Mouse (Mus musculus): ENCODE results near the gene Rpl23a. TPM values are rescaled to one million over a fixed set of nuclear protein-coding genes. Genes with fewer than 3 reads are reported as not detected.
A peak's percentile ranks its signal among the peaks of the same experiment; 100 is the strongest.
"Not testable (repeated sequence)": the region's sequence is repeated elsewhere in the genome, so short reads cannot be mapped to it uniquely, and the experiment has no call there.

Gene Rpl23a
- total RNA-seq, 2 experiments from 2014 or later, result 616 to 654 TPM

- DNase-seq (ENCODE audit: low spot score in 2 of 2), result peak; percentile 62 to 68
- intact Hi-C loops (cut with DNase I), result loop anchor here (2.0 to 5.0 kb wide), 2 partner anchors 26 to 54 kb away; no protein-coding TSS in a partner anchor
These were observed 5.2 kb upstream of the Rpl23a start, which contains the start of gene Rab34 for GRCm38 (mm10) chr11:78188331-78189233. Gene Rab34, plus strand, starts transcription at chr11:78188430.

GRCm38 (mm10) chr11:78184702-78185101, 1.3 kb upstream of the Rpl23a start:
- not testable (repeated sequence) for DNase-seq (ENCODE audit: low spot score in 2 of 2)
- intact Hi-C loops (cut with DNase I), result loop anchor here (5.0 kb wide), 1 partner anchor 58 kb away; no protein-coding TSS in a partner anchor

GRCm38 (mm10) chr11:78183884-78184514, 615 bp upstream of the Rpl23a start:
- intact Hi-C loops (cut with DNase I), result no loop called here
- DNase-seq (ENCODE audit: low spot score in 2 of 2), result no peak

GRCm38 (mm10) chr11:78182450-78182849, 934 bp downstream of the Rpl23a start:
- no peak for DNase-seq (ENCODE audit: low spot score in 2 of 2)
- intact Hi-C loops (cut with DNase I), result no loop called here

- no peak for DNase-seq (ENCODE audit: low spot score in 2 of 2)
- intact Hi-C loops (cut with DNase I), result no loop called here
These were observed 1.5 kb downstream of the Rpl23a start for GRCm38 (mm10) chr11:78181830-78182357.

GRCm38 (mm10) chr11:78180081-78180761, 3.2 kb downstream of the Rpl23a start:
- intact Hi-C loops (cut with DNase I), result no loop called here
- DNase-seq (ENCODE audit: low spot score in 2 of 2), result no peak

- DNase-seq (ENCODE audit: low spot score in 2 of 2), result no peak
- intact Hi-C loops (cut with DNase I), result loop anchor here (2.0 to 10.0 kb wide), 4 partner anchors 147 to 355 kb away; partner anchors contain the start of gene Dhrs13
These were observed 3.9 kb downstream of the Rpl23a start for GRCm38 (mm10) chr11:78179438-78179999.

GRCm38 (mm10) chr11:78178859-78179437, 4.4 kb downstream of the Rpl23a start:
- intact Hi-C loops (cut with DNase I), result loop anchor here (2.0 to 10.0 kb wide), 4 partner anchors 147 to 354 kb away; partner anchors contain the start of gene Dhrs13
- peak in 1 of 2 experiments; percentile 52 for DNase-seq (ENCODE audit: low spot score in 2 of 2)

- intact Hi-C loops (cut with DNase I), result loop anchor here (1.0 to 10.0 kb wide), 6 partner anchors 25 to 353 kb away; partner anchors contain the start of gene Dhrs13
- peak; percentile 93 to 95 for DNase-seq (ENCODE audit: low spot score in 2 of 2)
These were observed 5.2 kb downstream of the Rpl23a start for GRCm38 (mm10) chr11:78177903-78178858.

GRCm38 (mm10) chr11:78177437-78177836, 5.9 kb downstream of the Rpl23a start:
- no peak for DNase-seq (ENCODE audit: low spot score in 2 of 2)
- intact Hi-C loops (cut with DNase I), result loop anchor here (1.0 to 10.0 kb wide), 4 partner anchors 25 to 353 kb away; partner anchors contain the start of gene Dhrs13

GRCm38 (mm10) chr11:78176905-78177331, 6.5 kb downstream of the Rpl23a start:
- intact Hi-C loops (cut with DNase I), result loop anchor here (1.0 to 10.0 kb wide), 4 partner anchors 24 to 352 kb away; partner anchors contain the start of gene Dhrs13
- DNase-seq (ENCODE audit: low spot score in 2 of 2), result no peak

GRCm38 (mm10) chr11:78176402-78176862, 7.0 kb downstream of the Rpl23a start, which contains the start of the genes Nek8 and Tlcd1:
Gene Nek8, minus strand, starts transcription at chr11:78176675.
Gene Tlcd1, plus strand, starts transcription at chr11:78176711.
- peak; percentile 82 to 83 for DNase-seq (ENCODE audit: low spot score in 2 of 2)
- intact Hi-C loops (cut with DNase I), result loop anchor here (2.0 to 10.0 kb wide), 3 partner anchors 24 to 352 kb away; partner anchors contain the start of gene Dhrs13

- intact Hi-C loops (cut with DNase I), result loop anchor here (2.0 to 10.0 kb wide), 3 partner anchors 23 to 351 kb away; partner anchors contain the start of gene Dhrs13
- no peak for DNase-seq (ENCODE audit: low spot score in 2 of 2)
These were observed 7.5 kb downstream of the Rpl23a start for GRCm38 (mm10) chr11:78175771-78176401.

- intact Hi-C loops (cut with DNase I), result loop anchor here (10.0 kb wide), 1 partner anchor 350 kb away; no protein-coding TSS in a partner anchor
- DNase-seq (ENCODE audit: low spot score in 2 of 2), result no peak
These were observed 8.9 kb downstream of the Rpl23a start for GRCm38 (mm10) chr11:78174506-78174905.

- intact Hi-C loops (cut with DNase I), result loop anchor here (10.0 kb wide), 1 partner anchor 348 kb away; no protein-coding TSS in a partner anchor
These were observed 10.5 kb downstream of the Rpl23a start for GRCm38 (mm10) chr11:78172748-78173383.

More at GRCm38 (mm10) chr11:78172748-78173383, 10.5 kb downstream of the Rpl23a start:
- no peak for DNase-seq (ENCODE audit: low spot score in 2 of 2)
